Mouse (Mus musculus): Measurements from ENCODE around the gene Pglyrp4.
A peak's percentile ranks its signal among the peaks of the same experiment; 100 is the strongest.
"Not testable (repeated sequence)": the region's sequence is repeated elsewhere in the genome, so short reads cannot be mapped to it uniquely, and the experiment has no call there.

The Pglyrp4 gene

GRCm38 (mm10) chr3:90726606-90727005 is at the start of gene Pglyrp4:
Gene Pglyrp4, plus strand, starts transcription at chr3:90726906.
- no peak for DNase-seq

GRCm38 (mm10) chr3:90678656-90679055 is 48.0 kb upstream of the Pglyrp4 start:
- DNase-seq: no peak

DNA sequence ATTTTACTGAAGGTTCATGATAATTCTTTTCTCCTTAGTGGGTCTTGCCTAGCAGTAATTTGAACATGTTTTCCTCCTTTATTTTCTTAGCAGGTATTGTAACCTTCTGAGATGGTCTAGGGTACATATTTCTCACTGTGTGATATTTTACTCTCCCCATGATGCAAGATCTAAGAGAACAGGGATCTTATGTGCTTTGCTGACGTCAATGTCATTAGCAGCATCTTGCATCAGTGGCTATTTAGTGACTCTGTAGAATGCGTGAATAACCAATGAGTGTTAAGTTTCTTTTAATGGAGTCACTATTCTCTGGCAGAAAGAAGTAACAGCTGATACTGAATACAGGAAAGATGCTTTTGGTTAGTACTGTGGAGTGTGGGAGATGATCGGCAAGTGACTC is 42.8 kb upstream of the Pglyrp4 start:
- no peak for DNase-seq

DNA sequence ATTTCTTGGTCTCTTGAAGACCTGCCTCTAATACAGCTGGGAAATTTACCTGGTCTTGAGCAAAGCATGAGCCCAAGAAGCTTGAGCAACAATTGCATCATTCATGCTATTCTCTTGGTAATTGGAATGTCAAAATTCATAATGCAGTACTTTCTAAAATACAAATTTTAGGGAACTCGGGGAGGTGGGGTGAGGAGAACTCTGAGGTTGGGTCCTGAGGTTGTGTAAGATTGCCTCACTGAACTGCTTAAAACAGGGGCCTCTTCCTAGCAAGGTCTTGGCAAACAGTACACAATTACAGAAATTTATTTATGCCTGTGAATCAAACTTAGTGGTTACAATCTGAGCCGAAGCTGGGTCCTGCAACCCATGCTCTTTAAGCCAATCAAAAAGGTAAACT is 39.9 kb upstream of the Pglyrp4 start:
- no peak for DNase-seq

DNA sequence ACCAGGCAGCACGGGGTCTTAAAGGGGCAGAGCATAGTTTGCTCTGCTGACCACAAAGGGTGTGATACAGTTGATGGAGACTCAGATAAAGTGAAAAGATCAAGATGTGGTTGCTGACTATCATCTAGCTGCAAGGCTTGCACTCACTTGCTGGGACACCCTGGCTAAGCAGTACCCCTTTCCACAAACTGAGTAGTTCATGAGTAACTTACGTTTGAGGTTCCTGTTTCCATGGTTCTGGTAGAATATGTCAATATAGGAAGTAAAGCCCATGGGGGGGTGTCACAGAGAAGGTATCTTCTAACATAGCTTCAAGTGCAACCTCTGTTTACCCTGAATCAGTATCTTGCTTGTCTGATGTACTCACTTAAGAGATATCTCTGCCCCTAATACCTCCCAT is 33.2 kb upstream of the Pglyrp4 start:
- DNase-seq: no peak

DNA sequence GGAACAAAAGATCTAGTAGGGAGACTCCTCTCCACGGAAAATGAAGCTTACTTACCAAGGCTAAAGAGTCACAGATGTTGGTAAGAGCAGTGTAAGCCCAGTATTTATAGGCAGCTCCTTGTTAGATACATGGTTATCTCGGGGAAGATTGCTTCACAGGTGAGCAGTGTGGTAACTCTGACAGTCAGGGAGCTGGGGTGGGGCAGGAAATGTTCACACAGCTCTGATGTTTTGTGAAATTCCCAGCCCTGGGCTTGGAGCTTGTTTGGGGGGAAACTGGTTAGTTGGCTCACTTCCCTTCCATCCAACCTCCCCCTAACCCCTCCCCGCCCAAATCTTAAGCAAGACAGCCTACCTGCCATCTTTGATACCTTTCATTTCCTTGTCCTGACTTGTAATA is 31.1 kb upstream of the Pglyrp4 start, which contains the start of gene S100a9:
Gene S100a9 (minus strand): TSS at position 109 of the 400 bp plus-strand sequence.
- DNase-seq: no peak

GRCm38 (mm10) chr3:90702244-90702643 is 24.5 kb upstream of the Pglyrp4 start:
- DNase-seq: no peak

DNA sequence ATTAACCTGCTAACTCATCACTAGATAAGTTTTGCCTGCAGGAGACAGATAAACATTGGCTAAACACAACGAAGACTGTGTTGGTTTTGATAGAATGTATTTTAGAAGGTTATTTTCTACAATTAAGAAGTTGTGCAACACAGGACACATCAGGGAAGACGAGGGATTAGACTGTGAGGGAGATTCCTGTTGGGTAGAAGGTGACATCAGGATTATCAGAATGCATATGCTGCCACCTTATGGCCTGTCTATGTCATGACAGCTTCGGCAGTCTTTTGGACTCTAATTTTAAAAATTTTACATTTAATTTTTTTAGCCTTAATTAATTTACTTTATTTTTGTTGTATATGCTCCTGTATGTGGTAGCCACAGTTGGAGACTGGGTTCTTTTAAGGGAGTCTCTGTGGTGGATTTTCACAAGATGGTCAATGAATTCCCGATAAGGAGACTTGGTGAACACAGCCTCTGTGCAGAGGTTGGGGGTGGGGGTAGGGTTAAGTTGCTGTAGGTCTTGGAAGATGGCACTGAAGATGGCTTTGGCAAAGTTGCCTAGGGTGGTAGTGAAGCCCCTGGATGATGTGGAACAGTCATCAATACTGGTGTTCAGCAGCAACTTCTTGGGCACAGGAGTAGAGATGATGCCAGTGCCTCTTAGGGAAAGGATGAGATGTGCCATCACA is 18.0 kb upstream of the Pglyrp4 start:
- peak; percentile 32 for DNase-seq

DNA sequence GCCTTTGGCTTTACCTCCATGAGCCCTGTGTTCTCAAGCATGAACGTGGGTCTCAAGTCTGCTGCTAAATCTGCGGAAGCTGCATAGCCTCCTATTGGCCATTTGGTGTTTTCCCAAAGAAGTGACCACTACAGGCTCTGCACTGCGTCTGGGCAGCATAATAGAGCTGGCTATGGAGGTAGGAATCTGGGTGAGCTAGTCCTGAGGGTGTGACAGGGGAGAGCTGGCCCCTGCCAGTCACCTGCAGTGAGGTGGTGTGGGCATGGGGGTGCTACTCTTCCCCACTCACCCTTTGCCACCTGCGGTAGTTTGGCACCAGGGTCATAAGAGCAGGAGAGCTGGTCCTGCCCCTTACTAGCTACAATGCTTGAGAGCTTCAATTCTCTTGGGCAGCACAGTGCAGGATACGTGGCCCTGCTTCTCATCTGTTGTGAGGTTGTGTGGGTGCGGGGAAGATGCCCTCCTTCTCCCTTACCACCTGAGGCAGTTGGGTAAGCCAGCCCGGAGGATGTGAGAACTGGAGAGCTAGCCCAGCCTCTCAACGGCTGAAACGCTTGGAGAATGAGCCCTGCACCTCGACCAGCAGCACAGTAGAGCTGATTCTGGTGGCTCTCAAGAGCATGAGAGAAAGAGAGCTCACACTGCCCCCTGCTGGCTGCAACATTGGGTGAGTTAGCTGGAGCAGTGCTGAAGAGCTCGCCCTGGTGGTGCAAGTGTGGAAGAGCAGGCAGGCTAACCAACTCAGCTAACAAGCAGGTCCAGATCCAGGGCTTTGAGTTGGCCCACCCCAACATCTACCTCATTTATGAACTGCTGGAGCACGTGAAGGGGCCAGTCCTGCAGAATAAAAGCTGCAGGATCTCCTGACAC is 16.9 kb upstream of the Pglyrp4 start:
- DNase-seq: peak; percentile 90

GRCm38 (mm10) chr3:90749658-90750057 is 23.0 kb downstream of the Pglyrp4 start:
- no peak for DNase-seq

GRCm38 (mm10) chr3:90777776-90778175 is 51.1 kb downstream of the Pglyrp4 start, which contains the start of gene Gm5849:
Gene Gm5849, minus strand, starts transcription at chr3:90777876.
- DNase-seq: not testable (repeated sequence)

All from lung, postnatal 10 days (tissue).